Mouse (Mus musculus) hindbrain, embryonic 10.5 days (tissue): ENCODE results near the gene Osbp2. TPM values are rescaled to one million over a fixed set of nuclear protein-coding genes. Genes with fewer than 3 reads are reported as not detected.
A peak's percentile ranks its signal among the peaks of the same experiment; 100 is the strongest.

Experiments
- DNase-seq: peaks from one replicate; pipeline ENCODE4 v3.0.0-alpha.2; 2017; ENCODE audit warnings: low spot score
- H3K27ac ChIP-seq: fragments of 300-500 bp; sonication (generic); 2 replicates; pipeline ENCODE4 v1.5.1; 2016; ENCODE audit warnings: mild to moderate bottlenecking, moderate library complexity
- H3K27me3 ChIP-seq: fragments of 300-500 bp; sonication (generic); 2 replicates; pipeline ENCODE4 v1.6.1; 2016; ENCODE audit warnings: mild to moderate bottlenecking; ENCODE audit not compliant: poor library complexity, insufficient read depth, severe bottlenecking
- H3K36me3 ChIP-seq: fragments of 300-500 bp; sonication (generic); 2 replicates; pipeline ENCODE4 v1.6.1; 2016; ENCODE audit warnings: mild to moderate bottlenecking, moderate library complexity
- H3K4me1 ChIP-seq: fragments of 300-500 bp; sonication (generic); replicated peaks from 2 replicates; pipeline ENCODE4 v1.6.1; 2016; ENCODE audit warnings: mild to moderate bottlenecking
- H3K4me3 ChIP-seq: fragments of 300-500 bp; sonication (generic); 2 replicates; pipeline ENCODE4 v1.5.1; 2016; ENCODE audit warnings: mild to moderate bottlenecking, moderate library complexity
- H3K9me3 ChIP-seq: fragments of 300-500 bp; sonication (generic); 2 replicates; pipeline ENCODE4 v1.6.1; 2016; ENCODE audit warnings: mild to moderate bottlenecking, moderate library complexity
- WGBS: fragments of 180-500 bp; shearing (Covaris S2); methylation state at CpG from one replicate; pipeline ENCODE4 v1.1.7; 2016; 5-methylcytosine and 5-hydroxymethylcytosine counted together
- polyA plus RNA-seq: library from polyadenylated mRNA; unstranded; fragments of >200 nt; fragmentation: Nextera tagmentation; extraction: Ambion mirVana; gene quantifications from 2 replicates; pipeline ENCODE4 v1.2.1, GENCODE M21; 2016

Gene Osbp2
- polyA plus RNA-seq, 1 experiment from 2014 or later = 2.5 TPM

- H3K4me1 ChIP-seq = peaks cover 8% of the 10 kb centered on the region; the same call in 1 of the 2 replicates
- WGBS = 46% methylated on average over 1 of the region's 1 CpGs
- H3K27ac ChIP-seq = no peak overlapping the region
- no peak overlapping the region for H3K4me3 ChIP-seq
- DNase-seq = no peak
- H3K36me3 ChIP-seq = no peaks in the 10 kb centered on the region
- peaks cover 3% of the 10 kb centered on the region; the same call in 1 of the 2 replicates for H3K9me3 ChIP-seq
- H3K27me3 ChIP-seq = no peaks in the 10 kb centered on the region
Measured at GRCm38 (mm10) chr11:3802057-3802456, 61.6 kb downstream of the Osbp2 start.

GRCm38 (mm10) chr11:3797631-3798215 is 66.0 kb downstream of the Osbp2 start:
- DNase-seq = no peak

DNA sequence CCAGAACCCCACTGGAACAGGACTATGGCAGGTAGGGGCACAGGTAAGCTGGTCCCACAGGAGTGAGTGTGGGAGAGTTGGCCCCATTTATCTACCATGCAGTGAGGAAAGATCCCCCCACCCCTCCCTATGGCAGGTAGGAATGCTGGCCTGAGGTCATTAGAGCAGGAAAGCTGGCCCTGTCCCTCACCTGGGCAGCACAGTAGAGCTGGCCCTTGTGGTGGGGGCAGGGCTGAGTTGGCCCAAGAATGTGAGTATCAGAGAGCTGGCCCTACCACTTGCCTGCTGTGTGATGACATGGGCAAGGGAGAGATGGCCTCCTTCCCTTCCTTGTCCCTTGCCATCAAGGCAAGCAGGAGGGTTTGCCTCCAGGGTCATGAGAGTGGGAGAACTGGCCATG is 73.0 kb downstream of the Osbp2 start:
- Histone ChIP-seq H3K4me1 (no peaks in the 10 kb centered on the region), H3K27me3 (no peaks in the 10 kb centered on the region), H3K27ac (no peak overlapping the region), H3K36me3 (no peaks in the 10 kb centered on the region), H3K4me3 (no peak overlapping the region), H3K9me3 (no peaks in the 10 kb centered on the region)
- no peak for DNase-seq

More at GRCm38 (mm10) chr11:3797631-3798215, 66.0 kb downstream of the Osbp2 start:
- H3K4me3 ChIP-seq = no peak overlapping the region
- no peaks in the 10 kb centered on the region for H3K9me3 ChIP-seq
- no peaks in the 10 kb centered on the region for H3K36me3 ChIP-seq
- H3K4me1 ChIP-seq = no peaks in the 10 kb centered on the region
- H3K27me3 ChIP-seq = no peaks in the 10 kb centered on the region
- WGBS = 90% methylated on average over 6 of the region's 6 CpGs
- H3K27ac ChIP-seq = no peak overlapping the region

DNA sequence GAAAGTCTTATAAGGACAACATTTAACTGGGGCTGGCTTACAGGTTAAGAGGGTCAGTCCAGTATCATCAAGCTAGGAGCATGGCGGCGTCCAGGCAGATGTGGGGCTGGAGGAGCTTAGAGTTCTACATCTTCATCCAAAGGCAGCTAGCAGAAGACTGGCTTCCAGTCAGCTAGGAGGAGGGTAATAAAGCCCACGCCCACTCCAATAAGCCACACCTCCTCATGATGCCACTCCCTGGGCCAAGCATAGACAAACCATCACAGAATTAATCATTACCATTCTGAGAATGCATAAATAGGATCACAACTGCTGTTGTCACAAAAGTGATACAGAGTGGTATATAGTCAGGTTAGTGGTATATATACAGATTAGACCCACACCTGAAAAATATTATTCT is 73.8 kb downstream of the Osbp2 start:
- Histone ChIP-seq H3K4me3 (no peak overlapping the region), H3K36me3 (no peaks in the 10 kb centered on the region), H3K27me3 (no peaks in the 10 kb centered on the region), H3K4me1 (no peaks in the 10 kb centered on the region), H3K9me3 (no peaks in the 10 kb centered on the region), H3K27ac (no peak overlapping the region)
- DNase-seq = no peak
- 82% methylated on average over 3 of the region's 3 CpGs for WGBS

- Histone ChIP-seq H3K4me3 (no peak overlapping the region), H3K27me3 (no peaks in the 10 kb centered on the region), H3K9me3 (no peaks in the 10 kb centered on the region), H3K27ac (no peak overlapping the region), H3K36me3 (no peaks in the 10 kb centered on the region), H3K4me1 (no peaks in the 10 kb centered on the region)
- 34% methylated on average over 6 of the region's 6 CpGs for WGBS
- peak; percentile 90 for DNase-seq
Measured at GRCm38 (mm10) chr11:3786564-3786963, 77.1 kb downstream of the Osbp2 start.

- no peak for DNase-seq
- H3K27ac ChIP-seq = no peak overlapping the region
- no peaks in the 10 kb centered on the region for H3K36me3 ChIP-seq
- H3K9me3 ChIP-seq = no peaks in the 10 kb centered on the region
- peaks cover 41% of the 10 kb centered on the region for H3K27me3 ChIP-seq
- H3K4me3 ChIP-seq = peak overlapping the region; percentile 60
- 47% methylated on average over 4 of the region's 4 CpGs for WGBS
- peaks cover 19% of the 10 kb centered on the region for H3K4me1 ChIP-seq
Measured at GRCm38 (mm10) chr11:3775263-3775644, 88.4 kb downstream of the Osbp2 start.

DNA sequence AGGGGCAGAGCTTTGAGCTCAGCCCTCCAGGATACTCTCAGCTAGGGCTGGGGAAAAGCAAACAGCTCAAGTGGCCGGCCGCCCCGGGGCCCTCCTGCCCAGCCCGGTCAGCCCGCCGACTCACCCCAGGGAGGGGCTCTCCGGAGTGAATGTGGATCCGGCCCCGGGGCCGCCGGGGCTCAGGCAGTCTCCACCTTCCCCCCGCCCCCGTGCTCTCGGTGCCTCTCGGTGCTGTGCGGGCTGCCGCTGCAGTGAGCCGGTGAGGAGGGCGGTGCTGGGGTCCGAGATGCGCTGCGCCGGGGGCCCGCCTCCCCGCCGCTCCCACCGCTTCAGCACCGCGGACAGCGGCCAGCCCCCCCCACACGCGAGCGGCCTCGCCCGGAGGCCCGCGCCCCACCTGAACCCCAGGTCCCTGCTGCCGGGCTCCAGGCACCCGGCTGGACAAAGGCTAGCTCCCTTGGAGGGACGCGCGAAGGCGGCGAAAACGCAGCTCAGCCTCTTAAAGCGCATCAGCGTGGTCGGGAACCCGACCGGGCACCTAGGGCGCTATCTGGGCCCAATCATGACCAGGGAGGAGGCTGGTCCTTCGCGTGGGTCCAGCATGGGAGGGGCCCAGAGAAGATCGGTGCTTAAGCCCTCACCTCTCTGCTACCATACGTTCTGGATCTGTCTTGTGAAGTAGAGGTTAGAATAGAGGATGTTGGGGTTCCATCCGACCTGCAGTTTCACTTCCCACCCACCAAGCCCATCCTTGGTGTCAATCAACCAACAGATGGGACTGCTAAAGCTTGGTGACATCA is 89.0 kb downstream of the Osbp2 start:
- WGBS = 2% methylated on average over 56 of the region's 56 CpGs
- Histone ChIP-seq H3K27ac (peak overlapping the region; percentile 84), H3K9me3 (no peaks in the 10 kb centered on the region), H3K4me1 (peaks cover 19% of the 10 kb centered on the region), H3K4me3 (peak overlapping the region; percentile 60), H3K36me3 (no peaks in the 10 kb centered on the region), H3K27me3 (peaks cover 41% of the 10 kb centered on the region)
- peak; percentile 54 for DNase-seq

DNA sequence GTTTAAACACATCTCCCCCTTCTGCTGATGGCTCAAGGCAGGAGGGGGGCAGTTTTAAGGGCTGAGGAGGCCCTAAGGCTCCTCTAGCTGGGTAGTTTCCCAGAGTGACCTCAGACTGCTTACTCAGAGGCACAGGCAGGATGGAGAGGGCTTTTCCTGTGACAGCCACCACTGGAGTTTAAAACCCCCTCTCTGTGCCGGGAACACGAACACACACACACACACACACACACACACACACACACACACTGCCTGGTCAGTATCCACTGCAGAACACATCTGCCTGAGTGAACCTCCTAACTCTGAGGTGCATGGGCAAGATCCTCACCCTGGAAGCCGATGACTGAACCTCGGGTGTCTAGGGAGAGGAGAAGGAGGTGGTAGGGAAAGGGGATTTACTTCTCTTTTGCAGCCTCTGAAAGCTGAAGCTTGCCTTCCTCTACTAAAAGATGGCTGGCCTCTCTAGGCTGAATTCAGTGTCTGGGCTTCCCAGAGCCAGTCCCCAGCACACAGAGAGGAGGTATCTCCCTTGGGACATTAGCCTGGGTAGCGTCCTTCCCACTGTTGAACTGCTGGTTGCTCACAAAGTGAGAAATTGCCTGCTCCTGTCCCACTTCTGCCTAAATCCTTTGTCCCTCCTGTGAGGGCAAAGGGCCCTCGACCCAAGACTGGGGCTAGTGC is 89.8 kb downstream of the Osbp2 start:
- WGBS = 47% methylated on average over 6 of the region's 6 CpGs
- Histone ChIP-seq H3K9me3 (no peaks in the 10 kb centered on the region), H3K4me1 (peaks cover 19% of the 10 kb centered on the region), H3K27me3 (peaks cover 41% of the 10 kb centered on the region), H3K36me3 (no peaks in the 10 kb centered on the region), H3K4me3 (peak overlapping the region; percentile 60), H3K27ac (peak overlapping the region; percentile 84)
- DNase-seq = no peak

GRCm38 (mm10) chr11:3773136-3773535 is 90.6 kb downstream of the Osbp2 start:
- Histone ChIP-seq H3K4me3 (no peak overlapping the region), H3K27ac (no peak overlapping the region), H3K9me3 (no peaks in the 10 kb centered on the region), H3K27me3 (peaks cover 41% of the 10 kb centered on the region), H3K4me1 (peaks cover 19% of the 10 kb centered on the region), H3K36me3 (no peaks in the 10 kb centered on the region)
- no peak for DNase-seq
- 79% methylated on average over 8 of the region's 8 CpGs for WGBS

- Histone ChIP-seq H3K27me3 (peaks cover 36% of the 10 kb centered on the region), H3K36me3 (no peaks in the 10 kb centered on the region), H3K27ac (no peak overlapping the region), H3K9me3 (no peaks in the 10 kb centered on the region), H3K4me3 (no peak overlapping the region), H3K4me1 (peaks cover 19% of the 10 kb centered on the region)
- no peak for DNase-seq
- WGBS = 59% methylated on average over 6 of the region's 6 CpGs
Measured at GRCm38 (mm10) chr11:3771348-3771747, 92.4 kb downstream of the Osbp2 start.

GRCm38 (mm10) chr11:3767830-3768229 is 95.9 kb downstream of the Osbp2 start:
- no peak for DNase-seq
- Histone ChIP-seq H3K4me1 (peaks cover 4% of the 10 kb centered on the region; the same call in 1 of the 2 replicates), H3K4me3 (no peak overlapping the region), H3K36me3 (no peaks in the 10 kb centered on the region), H3K27me3 (peaks cover 14% of the 10 kb centered on the region), H3K27ac (no peak overlapping the region), H3K9me3 (no peaks in the 10 kb centered on the region)
- whole genome bisulfite sequencing = 91% methylated on average over 5 of the region's 5 CpGs

DNA sequence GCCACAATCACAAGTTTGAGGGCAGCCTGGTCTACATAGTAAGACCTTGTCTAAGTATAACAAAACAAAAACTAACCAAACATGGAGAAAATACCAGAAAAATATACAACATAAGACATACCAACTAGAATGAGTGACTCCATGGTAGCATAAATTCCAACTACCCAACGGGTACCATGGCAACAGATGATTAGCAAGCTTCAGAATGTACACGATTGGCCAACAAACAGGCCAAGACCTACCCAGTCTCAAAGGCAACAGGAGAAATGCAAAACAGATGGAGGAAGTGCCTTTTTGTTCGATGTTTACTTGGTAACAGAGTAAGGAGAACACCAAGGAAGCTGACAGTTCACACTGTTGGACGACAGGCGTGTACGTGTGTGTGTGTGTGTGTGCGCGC is 96.7 kb downstream of the Osbp2 start:
- Histone ChIP-seq H3K27me3 (peaks cover 22% of the 10 kb centered on the region), H3K9me3 (no peaks in the 10 kb centered on the region), H3K27ac (no peak overlapping the region), H3K4me1 (peaks cover 11% of the 10 kb centered on the region), H3K4me3 (no peak overlapping the region), H3K36me3 (no peaks in the 10 kb centered on the region)
- WGBS = 84% methylated on average over 8 of the region's 8 CpGs
- no peak for DNase-seq

GRCm38 (mm10) chr11:3764352-3764751 is 99.4 kb downstream of the Osbp2 start:
- Histone ChIP-seq H3K4me1 (peaks cover 21% of the 10 kb centered on the region), H3K36me3 (no peaks in the 10 kb centered on the region), H3K9me3 (no peaks in the 10 kb centered on the region), H3K27ac (no peak overlapping the region), H3K4me3 (no peak overlapping the region), H3K27me3 (peaks cover 48% of the 10 kb centered on the region)
- 50% methylated on average over 4 of the region's 4 CpGs for WGBS
- no peak for DNase-seq
